Mouse (Mus musculus) midbrain, postnatal 0 days (tissue): ENCODE data around the gene N4bp1. TPM values are rescaled to one million over a fixed set of nuclear protein-coding genes. Genes with fewer than 3 reads are reported as not detected.

Experiments used
- ATAC-seq: fragments of 200-750 bp; cut with Nextera tagmentation; 2 replicates; pipeline ENCODE4 v1.8.0; 2017; ENCODE audit warnings: moderate number of reproducible peaks, mild to moderate bottlenecking, moderate TSS enrichment, moderate library complexity; ENCODE audit not compliant: low FRiP score
- DNase-seq: peaks from one replicate; pipeline ENCODE4 v3.0.0-alpha.2; 2015; ENCODE audit warnings: low spot score
- H3K27ac ChIP-seq: fragments of 300-500 bp; sonication (generic); 2 replicates; pipeline ENCODE4 v1.5.1; 2014; ENCODE audit warnings: low read depth, mild to moderate bottlenecking, low read length, mixed read lengths
- H3K27me3 ChIP-seq: fragments of 300-500 bp; sonication (generic); 2 replicates; pipeline ENCODE4 v1.6.1; 2014; ENCODE audit warnings: low read length, control low read depth, mixed read lengths; ENCODE audit not compliant: insufficient read depth
- H3K36me3 ChIP-seq: fragments of 300-500 bp; sonication (generic); 2 replicates; pipeline ENCODE4 v1.6.1; 2014; ENCODE audit warnings: low read length, control low read depth, mixed read lengths; ENCODE audit not compliant: insufficient read depth
- H3K4me1 ChIP-seq: fragments of 300-500 bp; sonication (generic); 2 replicates; pipeline ENCODE4 v1.6.1; 2014; ENCODE audit warnings: mild to moderate bottlenecking, control low read depth, antibody characterized with exemption, low read length, mixed read lengths; ENCODE audit not compliant: insufficient read depth
- H3K4me2 ChIP-seq: fragments of 300-500 bp; sonication (generic); 2 replicates; pipeline ENCODE4 v1.6.1; 2014; ENCODE audit warnings: low read depth, mild to moderate bottlenecking, low read length, mixed read lengths; ENCODE audit not compliant: poor library complexity, severe bottlenecking
- H3K4me3 ChIP-seq: fragments of 300-500 bp; sonication (generic); 2 replicates; pipeline ENCODE4 v1.5.1; 2014; ENCODE audit warnings: low read depth, mild to moderate bottlenecking, low read length, moderate library complexity
- H3K9ac ChIP-seq: fragments of 300-500 bp; sonication (generic); replicated peaks from 2 replicates; pipeline ENCODE4 v1.6.1; 2014; ENCODE audit warnings: mild to moderate bottlenecking, low read length, moderate library complexity, mixed read lengths; ENCODE audit not compliant: poor library complexity, severe bottlenecking
- H3K9me3 ChIP-seq: fragments of 300-500 bp; sonication (generic); 2 replicates; pipeline ENCODE4 v1.6.1; 2016; ENCODE audit warnings: low read length, control low read depth
- CTCF ChIP-seq: IDR thresholded peaks from 2 replicates; pipeline ENCODE4 v1.5.1; 2016; ENCODE audit warnings: antibody characterized with exemption, mild to moderate bottlenecking
- WGBS: fragments of 180-500 bp; shearing (Covaris S2); extraction: QIAGEN DNeasy Blood & Tissue Kit; methylation state at CpG from one replicate; pipeline ENCODE4 v1.1.7; 2014; 5-methylcytosine and 5-hydroxymethylcytosine counted together
- polyA plus RNA-seq: library from polyadenylated mRNA; unstranded; fragments of >200 nt; fragmentation: Nextera tagmentation; extraction: Ambion mirVana; gene quantifications from 2 replicates; pipeline ENCODE4 v1.2.1, GENCODE M21; 2015
- total RNA-seq: library from RNA; depleted of rRNA; stranded (reverse); fragments of >200 nt; gene quantifications from 2 replicates; pipeline ENCODE4 v1.2.3, GENCODE M21; 2014

N4bp1 gene
- total and polyA plus RNA-seq, 2 experiments from 2014 or later, result 5.8 to 16.0 TPM

- H3K27ac ChIP-seq, result no peak overlapping the region
- H3K4me3 ChIP-seq, result no peak overlapping the region
- ATAC-seq (no peak), DNase-seq (no peak)
- H3K4me1 ChIP-seq, result no peaks in the 10 kb centered on the region
- 76% methylated on average over 5 of the region's 5 CpGs for WGBS
- no peaks in the 10 kb centered on the region for H3K9me3 ChIP-seq
- no peak for TF ChIP-seq CTCF
- H3K36me3 ChIP-seq, result no peaks in the 10 kb centered on the region
- H3K4me2 ChIP-seq, result no peak overlapping the region
- H3K27me3 ChIP-seq, result no peaks in the 10 kb centered on the region
- H3K9ac ChIP-seq, result no peak overlapping the region
Observed at GRCm38 (mm10) chr8:86768499-86768898, 116.6 kb downstream of the N4bp1 start.

DNA sequence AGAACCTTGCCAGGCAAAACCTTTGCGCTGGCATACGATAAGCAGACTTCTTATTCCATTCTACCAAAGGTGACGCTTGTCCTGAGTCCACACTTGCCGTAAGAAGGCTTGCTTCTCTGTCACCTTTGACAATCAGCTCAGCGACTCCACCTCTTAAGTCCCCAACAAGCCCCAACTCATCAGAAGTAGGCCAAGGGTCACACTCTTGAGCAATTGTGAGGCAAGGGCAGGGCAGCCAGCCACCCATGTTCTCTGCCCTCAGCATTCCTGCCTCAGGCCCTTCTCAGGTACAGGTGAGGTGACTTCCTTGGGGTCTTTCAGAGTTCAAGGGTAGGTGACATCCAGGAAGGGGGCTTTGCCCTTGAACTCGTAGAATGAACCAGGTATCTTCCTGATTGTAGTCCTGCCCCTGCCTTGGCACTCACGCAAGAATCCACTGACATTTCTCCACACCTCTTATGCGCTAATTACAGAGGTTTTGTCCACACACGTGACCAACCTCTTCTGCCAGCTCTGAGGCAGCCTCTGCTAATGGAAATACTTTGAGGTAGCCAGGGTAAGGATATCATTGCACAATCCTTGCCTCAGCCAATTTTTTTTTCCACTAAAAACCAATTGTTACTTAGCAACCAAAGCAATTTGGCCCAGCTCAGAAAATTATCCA, 118.4 kb downstream of the N4bp1 start:
- DNase-seq (no peak), ATAC-seq (no peak)
- no peak overlapping the region for H3K4me2 ChIP-seq
- no peaks in the 10 kb centered on the region for H3K27me3 ChIP-seq
- WGBS, result 87% methylated on average over 9 of the region's 9 CpGs
- no peaks in the 10 kb centered on the region for H3K9me3 ChIP-seq
- no peaks in the 10 kb centered on the region for H3K4me1 ChIP-seq
- H3K4me3 ChIP-seq, result no peak overlapping the region
- H3K9ac ChIP-seq, result no peak overlapping the region
- no peak for TF ChIP-seq CTCF
- no peak overlapping the region for H3K27ac ChIP-seq
- no peaks in the 10 kb centered on the region for H3K36me3 ChIP-seq

DNA sequence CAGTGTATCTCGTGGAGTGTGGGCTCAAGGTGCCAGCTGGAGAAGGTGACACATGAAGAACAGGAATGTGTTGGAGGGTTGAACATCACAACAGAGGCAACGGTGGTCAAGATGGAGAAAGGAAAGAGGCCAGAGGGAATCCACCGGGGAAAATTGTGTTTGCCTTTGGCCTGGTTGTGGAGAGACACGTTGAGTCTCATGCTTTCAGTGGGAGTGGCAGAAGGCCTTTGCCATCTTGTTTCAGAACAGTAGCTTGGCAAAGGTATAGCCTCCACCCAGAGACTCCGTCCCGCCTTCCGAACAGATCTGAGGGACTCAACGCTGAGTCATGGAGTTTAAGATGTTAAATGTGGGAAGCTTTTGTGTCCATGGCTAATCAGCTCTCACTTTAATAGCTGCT, 119.4 kb downstream of the N4bp1 start:
- DNase-seq (no peak), ATAC-seq (no peak)
- TF ChIP-seq CTCF, result no peak
- no peak overlapping the region for H3K4me2 ChIP-seq
- H3K4me1 ChIP-seq, result no peaks in the 10 kb centered on the region
- WGBS, result 95% methylated on average over 8 of the region's 8 CpGs
- H3K27me3 ChIP-seq, result no peaks in the 10 kb centered on the region
- H3K27ac ChIP-seq, result no peak overlapping the region
- H3K9ac ChIP-seq, result no peak overlapping the region
- no peak overlapping the region for H3K4me3 ChIP-seq
- H3K9me3 ChIP-seq, result no peaks in the 10 kb centered on the region
- H3K36me3 ChIP-seq, result no peaks in the 10 kb centered on the region

DNA sequence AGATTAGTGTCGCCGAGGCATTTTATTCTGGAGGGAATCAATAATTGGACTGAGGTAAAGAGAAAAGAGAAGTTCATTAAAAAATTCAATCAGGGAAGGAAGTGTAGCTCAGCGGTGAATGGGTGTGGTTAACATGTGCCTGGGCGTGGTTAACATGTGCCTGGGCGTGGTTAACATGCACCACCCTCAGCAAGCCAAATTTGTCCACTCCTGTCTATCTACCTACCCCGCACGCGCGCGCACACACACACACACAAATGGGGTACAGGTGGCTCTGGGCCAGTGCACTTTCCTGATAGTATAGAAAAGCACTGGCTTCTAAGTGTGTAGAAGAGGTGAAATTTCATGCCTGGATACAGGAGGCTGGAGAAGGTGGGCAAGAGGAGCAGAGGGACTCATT, 119.9 kb downstream of the N4bp1 start:
- no peaks in the 10 kb centered on the region for H3K36me3 ChIP-seq
- no peak for DNase-seq
- H3K9ac ChIP-seq, result no peak overlapping the region
- WGBS, result 89% methylated on average over 10 of the region's 10 CpGs
- no peak for ATAC-seq
- no peak for TF ChIP-seq CTCF
- H3K9me3 ChIP-seq, result no peaks in the 10 kb centered on the region
- no peaks in the 10 kb centered on the region for H3K4me1 ChIP-seq
- H3K27ac ChIP-seq, result no peak overlapping the region
- no peak overlapping the region for H3K4me3 ChIP-seq
- H3K4me2 ChIP-seq, result no peak overlapping the region
- H3K27me3 ChIP-seq, result no peaks in the 10 kb centered on the region

DNA sequence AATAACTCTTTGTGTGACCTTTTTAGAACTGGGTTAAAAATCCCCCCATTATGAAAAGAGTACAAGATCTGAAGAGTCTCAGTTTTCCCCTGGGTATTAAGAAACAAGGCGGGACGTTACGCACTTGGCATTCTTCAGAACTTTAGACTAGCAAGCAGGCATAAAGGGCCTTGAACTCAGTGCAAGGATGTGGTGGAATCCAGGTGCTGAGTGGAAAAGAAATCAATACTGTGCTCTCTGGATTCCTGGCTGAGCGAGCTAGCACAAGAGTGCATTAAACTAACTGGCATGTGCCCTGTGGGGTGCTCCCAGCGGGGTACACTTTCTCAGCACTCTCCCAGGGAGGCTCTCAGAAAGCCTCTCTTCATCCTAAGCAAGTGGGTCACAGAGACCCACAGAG, 122.3 kb downstream of the N4bp1 start:
- no peak overlapping the region for H3K4me3 ChIP-seq
- no peaks in the 10 kb centered on the region for H3K4me1 ChIP-seq
- H3K9me3 ChIP-seq, result no peaks in the 10 kb centered on the region
- H3K4me2 ChIP-seq, result no peak overlapping the region
- ATAC-seq (no peak), DNase-seq (no peak)
- H3K27ac ChIP-seq, result no peak overlapping the region
- H3K36me3 ChIP-seq, result no peaks in the 10 kb centered on the region
- WGBS, result 51% methylated on average over 5 of the region's 5 CpGs
- H3K9ac ChIP-seq, result no peak overlapping the region
- TF ChIP-seq CTCF, result no peak
- H3K27me3 ChIP-seq, result no peaks in the 10 kb centered on the region

DNA sequence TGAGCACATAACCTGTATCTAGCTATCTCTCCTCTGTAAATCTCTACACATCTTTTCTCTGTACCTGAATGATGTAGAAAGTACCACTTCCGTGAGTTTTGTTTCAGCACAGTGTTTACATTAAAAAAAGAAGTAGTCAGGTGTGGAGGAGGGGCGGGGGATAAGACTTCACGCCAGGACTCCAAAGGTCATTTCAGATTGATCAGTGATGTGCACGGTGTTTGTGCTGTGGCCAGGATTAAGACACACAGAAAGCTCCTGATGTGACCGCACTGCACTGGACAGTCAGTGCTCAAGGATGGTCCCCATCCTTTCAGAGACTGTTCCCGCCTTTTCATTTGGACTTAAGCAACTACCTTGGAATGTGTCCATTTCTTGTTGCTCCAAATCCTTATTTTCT, 124.3 kb downstream of the N4bp1 start:
- H3K36me3 ChIP-seq, result no peaks in the 10 kb centered on the region
- WGBS, result 52% methylated on average over 6 of the region's 6 CpGs
- no peaks in the 10 kb centered on the region for H3K9me3 ChIP-seq
- no peaks in the 10 kb centered on the region for H3K4me1 ChIP-seq
- no peak for DNase-seq
- no peaks in the 10 kb centered on the region for H3K27me3 ChIP-seq
- TF ChIP-seq CTCF, result no peak
- no peak overlapping the region for H3K9ac ChIP-seq
- no peak overlapping the region for H3K4me3 ChIP-seq
- no peak overlapping the region for H3K4me2 ChIP-seq
- ATAC-seq, result no peak
- no peak overlapping the region for H3K27ac ChIP-seq
